Mouse (Mus musculus) hindbrain, embryonic 12.5 days (tissue): ENCODE data around the gene Olfr142. TPM values are rescaled to one million over a fixed set of nuclear protein-coding genes. Genes with fewer than 3 reads are reported as not detected.
"Not testable (repeated sequence)": the region's sequence is repeated elsewhere in the genome, so short reads cannot be mapped to it uniquely, and the experiment has no call there.

Experiments
- ATAC-seq: fragments of 200-750 bp; cut with Nextera tagmentation; 2 replicates; pipeline ENCODE4 v1.8.0; 2017; ENCODE audit warnings: moderate TSS enrichment; ENCODE audit not compliant: low FRiP score
- H3K27ac ChIP-seq: fragments of 300-500 bp; sonication (generic); 2 replicates; pipeline ENCODE4 v1.5.1; 2016; ENCODE audit warnings: mild to moderate bottlenecking
- H3K27me3 ChIP-seq: fragments of 300-500 bp; sonication (generic); 2 replicates; pipeline ENCODE4 v1.6.1; 2016; ENCODE audit warnings: mild to moderate bottlenecking
- H3K36me3 ChIP-seq: fragments of 300-500 bp; sonication (generic); 2 replicates; pipeline ENCODE4 v1.6.1; 2016; ENCODE audit warnings: mild to moderate bottlenecking
- H3K4me1 ChIP-seq: fragments of 300-500 bp; sonication (generic); 2 replicates; pipeline ENCODE4 v1.6.1; 2016
- H3K4me2 ChIP-seq: fragments of 300-500 bp; sonication (generic); replicated peaks from 2 replicates; pipeline ENCODE4 v1.6.1; 2016; ENCODE audit warnings: mild to moderate bottlenecking
- H3K4me3 ChIP-seq: fragments of 300-500 bp; sonication (generic); 2 replicates; pipeline ENCODE4 v1.5.1; 2016; ENCODE audit warnings: mild to moderate bottlenecking
- H3K9ac ChIP-seq: fragments of 300-500 bp; sonication (generic); 2 replicates; pipeline ENCODE4 v1.6.1; 2016; ENCODE audit warnings: mild to moderate bottlenecking, moderate library complexity
- H3K9me3 ChIP-seq: fragments of 300-500 bp; sonication (generic); replicated peaks from 2 replicates; pipeline ENCODE4 v1.6.1; 2016; ENCODE audit warnings: mild to moderate bottlenecking
- WGBS: fragments of 180-500 bp; shearing (Covaris S2); methylation state at CpG from one replicate; pipeline ENCODE4 v1.1.7; 2016; 5-methylcytosine and 5-hydroxymethylcytosine counted together
- polyA plus RNA-seq: library from polyadenylated mRNA; unstranded; fragments of >200 nt; fragmentation: Nextera tagmentation; extraction: Ambion mirVana; gene quantifications from 2 replicates; pipeline ENCODE4 v1.2.1, GENCODE M21; 2016

The Olfr142 gene
- polyA plus RNA-seq, result not detected in 2 replicates

DNA sequence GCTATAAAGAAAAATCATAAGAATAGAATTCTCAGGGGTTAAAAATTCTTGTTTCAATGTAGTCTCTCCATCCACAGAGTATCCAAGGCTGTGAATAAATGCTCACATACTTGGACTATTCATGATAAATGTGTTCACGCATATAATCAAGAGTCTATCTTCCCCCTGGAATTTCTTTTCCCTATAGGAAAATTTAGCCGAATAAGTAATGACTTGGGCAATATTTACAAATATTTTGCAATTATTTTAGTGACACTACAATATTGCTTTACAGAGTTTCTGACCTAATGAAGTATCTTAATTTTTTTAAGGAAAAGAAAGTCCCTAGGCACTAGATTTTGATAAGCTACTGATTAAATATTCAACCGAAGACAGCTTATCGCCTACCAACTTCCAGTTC is at the start of gene Olfr142:
TSS of gene Olfr142 (minus strand) at position 101 of the 400 bp plus-strand sequence.
- Histone ChIP-seq H3K4me2 (no peak within 1 kb of the TSS), H3K4me1 (no peaks in the 10 kb centered on the region), H3K27ac (no peak within 1 kb of the TSS), H3K9ac (no peak within 1 kb of the TSS), H3K27me3 (no peaks in the 10 kb centered on the region), H3K4me3 (no peak within 1 kb of the TSS), H3K36me3 (no peaks in the 10 kb centered on the region), H3K9me3 (no peaks in the 10 kb centered on the region)
- WGBS, result 96% methylated on average over 4 of the region's 4 CpGs
- no peak for ATAC-seq

DNA sequence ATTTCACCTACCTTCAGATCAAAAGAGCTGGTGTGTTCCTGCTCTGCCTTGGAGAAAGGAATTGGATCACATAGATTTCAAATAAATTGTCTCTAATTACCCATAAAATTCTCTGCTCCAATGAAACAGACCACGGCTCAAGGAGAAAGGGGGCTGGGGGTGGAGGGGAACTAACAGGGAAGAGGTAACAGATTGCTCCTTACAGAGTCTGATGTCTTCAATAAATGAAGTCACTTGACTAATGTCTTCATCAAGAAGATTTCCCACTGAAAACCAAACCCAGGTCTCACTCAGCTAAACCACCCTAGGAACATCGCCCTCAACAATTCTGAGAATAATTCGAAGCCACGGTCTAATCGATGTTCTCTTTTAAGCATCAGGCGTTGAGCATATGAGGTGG is 35.3 kb upstream of the Olfr142 start, which contains the start of gene Olfr1272:
TSS of gene Olfr1272 (minus strand) at position 101 of the 400 bp plus-strand sequence.
- H3K36me3 ChIP-seq, result no peaks in the 10 kb centered on the region
- H3K27me3 ChIP-seq, result no peaks in the 10 kb centered on the region
- no peak within 1 kb of the TSS for H3K4me3 ChIP-seq
- no peak within 1 kb of the TSS for H3K27ac ChIP-seq
- no peaks in the 10 kb centered on the region for H3K9me3 ChIP-seq
- WGBS, result 77% methylated on average over 6 of the region's 6 CpGs
- H3K4me1 ChIP-seq, result no peaks in the 10 kb centered on the region
- no peak for ATAC-seq
- H3K9ac ChIP-seq, result no peak within 1 kb of the TSS
- H3K4me2 ChIP-seq, result no peak within 1 kb of the TSS

DNA sequence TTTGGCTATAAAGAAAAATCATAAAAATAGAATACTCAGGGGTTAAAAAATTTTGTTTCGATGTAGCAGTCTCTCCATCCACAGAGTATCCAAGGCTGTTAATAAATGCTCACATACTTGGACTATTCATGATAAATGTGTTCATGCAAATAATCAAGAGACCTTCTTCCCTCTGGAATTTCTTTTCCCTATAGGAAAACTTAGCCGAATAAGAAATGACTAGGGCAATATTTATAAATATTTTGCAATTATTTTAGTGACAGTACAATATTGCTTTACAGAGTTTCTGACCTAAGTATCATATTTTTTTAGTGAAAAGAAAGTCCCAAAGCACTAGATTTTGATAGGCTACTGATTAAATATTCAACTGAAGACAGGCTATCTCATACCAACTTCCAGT is 13.5 kb upstream of the Olfr142 start, which contains the start of gene Olfr1271:
TSS of gene Olfr1271 (minus strand) at position 101 of the 400 bp plus-strand sequence.
- Histone ChIP-seq H3K27me3 (no peaks in the 10 kb centered on the region), H3K4me1 (no peaks in the 10 kb centered on the region), H3K9ac (no peak within 1 kb of the TSS), H3K9me3 (no peaks in the 10 kb centered on the region), H3K27ac (no peak within 1 kb of the TSS), H3K4me3 (no peak within 1 kb of the TSS), H3K36me3 (no peaks in the 10 kb centered on the region), H3K4me2 (no peak within 1 kb of the TSS)
- WGBS, result 91% methylated on average over 2 of the region's 2 CpGs
- ATAC-seq, result no peak

DNA sequence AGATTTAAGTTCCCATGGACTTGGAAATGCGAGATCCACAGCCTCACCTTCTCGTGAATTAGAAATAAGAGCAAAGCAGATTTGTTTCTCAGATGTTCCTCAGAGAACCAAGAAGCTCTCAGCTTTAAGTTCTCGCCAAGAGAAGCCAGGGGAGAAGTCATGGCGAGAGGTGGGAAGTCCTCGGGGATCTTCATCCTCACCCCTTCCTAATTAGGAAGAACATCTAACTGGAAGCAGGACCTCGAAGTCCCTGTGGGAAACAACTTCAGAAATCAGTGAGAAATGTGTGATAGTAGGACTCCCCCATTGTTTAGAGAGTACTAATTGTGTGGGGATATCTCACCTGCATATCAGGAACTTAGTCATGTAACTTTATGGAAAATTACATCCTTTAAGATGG is 33.0 kb downstream of the Olfr142 start, which contains the start of gene Olfr1506:
TSS of gene Olfr1506 (minus strand) at position 101 of the 400 bp plus-strand sequence.
- not testable (repeated sequence) for H3K27me3 ChIP-seq, H3K9me3 ChIP-seq, H3K9ac ChIP-seq, ATAC-seq, H3K4me3 ChIP-seq, H3K4me2 ChIP-seq, H3K4me1 ChIP-seq, H3K36me3 ChIP-seq, H3K27ac ChIP-seq
- no CpG with 5 or more reads among the region's 6 CpGs for WGBS

Other genes starting within 250 kb of the Olfr142 start
- gene Olfr1263, start 245.5 kb downstream of the Olfr142 start, polyA plus RNA-seq, result not detected in 2 replicates
- not detected in 2 replicates for gene Olfr1264, start 232.0 kb downstream of the Olfr142 start, polyA plus RNA-seq
- not detected in 2 replicates for gene Olfr1265, start 222.3 kb downstream of the Olfr142 start, polyA plus RNA-seq
- not detected in 2 replicates for gene Olfr140, start 194.0 kb downstream of the Olfr142 start, polyA plus RNA-seq
- not detected in 2 replicates for gene Olfr1269, start 136.2 kb downstream of the Olfr142 start, polyA plus RNA-seq
- not detected in 2 replicates for gene Olfr32, start 115.3 kb downstream of the Olfr142 start, polyA plus RNA-seq
- not detected in 2 replicates for gene Olfr1270, start 104.5 kb downstream of the Olfr142 start, polyA plus RNA-seq
- gene Olfr1506, start 33.1 kb downstream of the Olfr142 start, polyA plus RNA-seq, result not detected in 2 replicates
- not detected in 2 replicates for gene Olfr1271, start 13.4 kb upstream of the Olfr142 start, polyA plus RNA-seq
- not detected in 2 replicates for gene Olfr1272, start 35.2 kb upstream of the Olfr142 start, polyA plus RNA-seq
- 0.09 TPM in 1 of 2 replicates, not detected in the other for gene Gm13769, start 64.6 kb upstream of the Olfr142 start, polyA plus RNA-seq
- gene Olfr1274-ps, start 141.1 kb upstream of the Olfr142 start, polyA plus RNA-seq, result not detected in 2 replicates